Mouse (Mus musculus) liver, embryonic 14.5 days (tissue): Measurements from ENCODE around the gene Pam16.

Experiments
- CTCF ChIP-seq: IDR thresholded peaks from 2 replicates; pipeline ENCODE4 v1.5.1; 2016; ENCODE audit warnings: antibody characterized with exemption, low read depth, control low read depth
- EP300 ChIP-seq: IDR thresholded peaks from 2 replicates; pipeline ENCODE4 v1.6.1; 2016; ENCODE audit warnings: antibody characterized with exemption, low read depth

DNA sequence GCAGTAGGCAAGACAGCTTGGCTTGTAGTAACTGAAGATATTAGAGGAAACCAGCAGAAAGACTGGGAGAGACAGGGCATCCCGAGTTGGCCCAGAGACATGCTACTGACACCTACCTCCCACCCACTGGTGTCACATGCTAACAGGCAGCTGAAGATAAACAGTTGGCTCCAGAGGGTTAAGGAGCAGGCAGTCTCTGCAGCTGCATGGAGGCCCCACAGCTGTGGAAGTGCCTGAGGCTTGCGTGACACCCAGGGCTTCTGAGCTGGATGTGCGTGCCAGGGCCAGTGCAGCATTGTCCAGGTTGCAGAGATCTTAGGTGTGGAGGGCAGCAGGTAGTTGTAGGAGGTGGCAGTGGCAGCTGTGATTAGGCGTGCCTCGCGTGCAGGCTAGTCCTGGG, 2.3 kb upstream of the Pam16 start:
- TF ChIP-seq CTCF: no peak
- TF ChIP-seq EP300: no peak
